Mouse (Mus musculus) lung, adult 2 months (tissue): ENCODE measurements at regions not wholly inside any gene's neighbourhood (a gene's known extent, or its start where the extent isn't known, plus 50 kb on each side); places are given as distances from the start of the nearest gene placed in this dataset.
"Not testable (repeated sequence)": the region's sequence is repeated elsewhere in the genome, so short reads cannot be mapped to it uniquely, and the experiment has no call there.

ENCODE experiments used
- DNase-seq: peaks from one replicate; pipeline ENCODE4 v3.0.0; 2022
- H3K4me1 ChIP-seq: fragments of 200-500 bp; 2 replicates; pipeline ENCODE4 v1.6.1; 2011; ENCODE audit warnings: low read length; ENCODE audit not compliant: control insufficient read depth, insufficient read depth
- H3K4me3 ChIP-seq: fragments of 200-500 bp; replicated peaks from 2 replicates; pipeline ENCODE3; 2011; ENCODE audit warnings: low read depth, mild to moderate bottlenecking, control low read depth, low read length; ENCODE audit errors: extremely low read depth
- CTCF ChIP-seq: fragments of 200-500 bp; IDR thresholded peaks from 2 replicates; pipeline ENCODE4 v1.5.1; 2011; ENCODE audit warnings: mild to moderate bottlenecking, low read length, control low read depth; ENCODE audit not compliant: insufficient read depth
- POLR2A ChIP-seq: fragments of 200-500 bp; IDR thresholded peaks from 2 replicates; pipeline ENCODE4 v1.6.1; 2011; ENCODE audit warnings: low read depth, mild to moderate bottlenecking, control low read depth, low read length, borderline replicate concordance; ENCODE audit errors: extremely low read depth
- WGBS: fragments of 180-500 bp; shearing (Covaris S2); methylation state at CpG from one replicate; pipeline ENCODE4 v1.1.7; 2018; 5-methylcytosine and 5-hydroxymethylcytosine counted together

- H3K4me1 ChIP-seq: no peaks in the 10 kb centered on the region
- no peak for DNase-seq
- 78% methylated on average over 4 of the region's 4 CpGs for WGBS
- TF ChIP-seq POLR2A (no peak), CTCF (no peak)
- H3K4me3 ChIP-seq: no peak overlapping the region
These were observed 81.1 kb upstream of the Arl4c start for GRCm38 (mm10) chr1:88783083-88783482.

- H3K4me1 ChIP-seq: no peaks in the 10 kb centered on the region
- TF ChIP-seq POLR2A (no peak), CTCF (no peak)
- no peak for DNase-seq
- H3K4me3 ChIP-seq: no peak overlapping the region
- WGBS: 50% methylated on average over 4 of the region's 5 CpGs
These were observed 83.0 kb upstream of the Arl4c start for GRCm38 (mm10) chr1:88784866-88785620.

- H3K4me3 ChIP-seq: no peak overlapping the region
- TF ChIP-seq CTCF (no peak), POLR2A (no peak)
- no peaks in the 10 kb centered on the region for H3K4me1 ChIP-seq
- no peak for DNase-seq
- WGBS: 79% methylated on average over 14 of the region's 14 CpGs
These were observed 84.0 kb upstream of the Arl4c start for GRCm38 (mm10) chr1:88786066-88786465.

- no peak overlapping the region for H3K4me3 ChIP-seq
- WGBS: 76% methylated on average over 7 of the region's 7 CpGs
- DNase-seq: no peak
- H3K4me1 ChIP-seq: no peaks in the 10 kb centered on the region
- TF ChIP-seq CTCF (no peak), POLR2A (no peak)
These were observed 88.7 kb upstream of the Arl4c start for GRCm38 (mm10) chr1:88790674-88791073.

GRCm38 (mm10) chr1:88794926-88795325 is 92.9 kb upstream of the Arl4c start:
- TF ChIP-seq POLR2A (no peak), CTCF (no peak)
- Histone ChIP-seq H3K4me1 (no peaks in the 10 kb centered on the region), H3K4me3 (no peak overlapping the region)
- 78% methylated on average over 10 of the region's 10 CpGs for WGBS
- DNase-seq: no peak

GRCm38 (mm10) chr1:88798473-88798872 is 96.5 kb upstream of the Arl4c start:
- no peak for TF ChIP-seq CTCF
- TF ChIP-seq POLR2A: no peak
- no peaks in the 10 kb centered on the region for H3K4me1 ChIP-seq
- H3K4me3 ChIP-seq: no peak overlapping the region
- no peak for DNase-seq
- 89% methylated on average over 14 of the region's 14 CpGs for WGBS

- 76% methylated on average over 8 of the region's 8 CpGs for WGBS
- no peak overlapping the region for H3K4me3 ChIP-seq
- TF ChIP-seq POLR2A (no peak), CTCF (no peak)
These were observed 96.9 kb upstream of the Arl4c start for GRCm38 (mm10) chr1:88798874-88799273.

GRCm38 (mm10) chr1:88799343-88799742 is 97.3 kb upstream of the Arl4c start:
- DNase-seq: no peak
- WGBS: 81% methylated on average over 7 of the region's 7 CpGs
- no peaks in the 10 kb centered on the region for H3K4me1 ChIP-seq
- H3K4me3 ChIP-seq: no peak overlapping the region
- TF ChIP-seq CTCF: no peak
- TF ChIP-seq POLR2A: no peak

More at GRCm38 (mm10) chr1:88798874-88799273, 96.9 kb upstream of the Arl4c start:
- H3K4me1 ChIP-seq: no peaks in the 10 kb centered on the region
- DNase-seq: no peak

- no peak overlapping the region for H3K4me3 ChIP-seq
- H3K4me1 ChIP-seq: no peaks in the 10 kb centered on the region
- DNase-seq: no peak
- TF ChIP-seq CTCF (no peak), POLR2A (no peak)
- 70% methylated on average over 8 of the region's 8 CpGs for WGBS
These were observed 97.8 kb upstream of the Arl4c start for GRCm38 (mm10) chr1:88799789-88800188.

- TF ChIP-seq POLR2A (no peak), CTCF (no peak)
- no peaks in the 10 kb centered on the region for H3K4me1 ChIP-seq
- peak; percentile 31 for DNase-seq
- H3K4me3 ChIP-seq: no peak overlapping the region
- 41% methylated on average over 5 of the region's 5 CpGs for WGBS
These were observed 98.4 kb upstream of the Arl4c start for GRCm38 (mm10) chr1:88800411-88800810.

GRCm38 (mm10) chr1:88801151-88801550 is 99.1 kb upstream of the Arl4c start:
- not testable (repeated sequence) for DNase-seq, H3K4me1 ChIP-seq, H3K4me3 ChIP-seq
